In genomic region chr14:28870382-28870781, GRCm38 (mm10) we compare ENCODE assay signal across 17 mouse cellular contexts.
"Had no signal": no experiment of that assay in that cellular context is flagged by ENCODE, and none has a peak within 500 bp of the region (broad histone marks: within the 10 kb centered on the region; RNA-seq: fewer than 3 reads in every experiment).

No protein-coding gene starts in this region.

- H3K4me3 ChIP-seq: midbrain, embryonic 10.5 days; midbrain, embryonic 12.5 days; myocyte had no signal

- H3K4me1 ChIP-seq: midbrain, embryonic 12.5 days had no signal

- H3K9ac ChIP-seq: lung, embryonic 14.5 days; midbrain, embryonic 12.5 days had no signal

- H3K27me3 ChIP-seq: midbrain, embryonic 12.5 days had no signal

- H3K4me2 ChIP-seq: lung, embryonic 14.5 days; midbrain, embryonic 12.5 days had no signal

- H3K36me3 ChIP-seq: midbrain, embryonic 10.5 days; midbrain, embryonic 12.5 days had no signal

- ATAC-seq: midbrain, embryonic 16.5 days had no signal

- DNase-seq: lung, adult 18-20 months; lung, embryonic 14.5 days; lung, postnatal 10 days; lung, postnatal 4 days; midbrain, embryonic 14.5 days; retina, postnatal 1 day; right cerebral cortex, adult 18-20 months; right cerebral cortex, postnatal 25 days; right cerebral cortex, postnatal 4 days; spleen, adult 18-20 months; thymus, adult 18-20 months; thymus, postnatal 14 days; thymus, postnatal 36 days had no signal

- H3K9me3 ChIP-seq: midbrain, embryonic 10.5 days; midbrain, embryonic 12.5 days had no signal

- H3K27ac ChIP-seq: midbrain, embryonic 10.5 days; midbrain, embryonic 12.5 days had no signal
